Mouse (Mus musculus): ENCODE measurements around the gene Dnah14.

Dnah14 gene

DNA sequence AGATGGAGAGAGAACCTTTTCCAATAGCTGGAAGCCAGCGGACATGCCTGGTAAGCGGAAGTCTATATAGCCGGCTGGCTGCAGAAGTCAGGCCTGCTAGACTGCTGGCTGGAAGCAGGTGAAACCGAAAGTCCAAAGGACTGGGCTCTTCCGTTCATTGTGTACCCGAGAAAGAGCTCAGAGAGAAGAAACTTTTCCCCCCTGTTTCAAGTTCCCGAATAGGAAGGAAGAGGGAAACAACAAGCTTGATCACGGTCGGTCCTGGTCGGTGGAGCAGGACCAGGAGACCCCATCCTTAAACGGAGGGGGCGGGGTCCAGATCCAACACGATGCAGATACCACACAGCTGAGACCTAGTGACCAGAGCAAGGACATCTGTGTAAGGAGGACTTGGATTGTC, 276.1 kb downstream of the Dnah14 start:
- DNase-seq (ENCODE audit: low spot score in 2 of 2), result no peak

DNA sequence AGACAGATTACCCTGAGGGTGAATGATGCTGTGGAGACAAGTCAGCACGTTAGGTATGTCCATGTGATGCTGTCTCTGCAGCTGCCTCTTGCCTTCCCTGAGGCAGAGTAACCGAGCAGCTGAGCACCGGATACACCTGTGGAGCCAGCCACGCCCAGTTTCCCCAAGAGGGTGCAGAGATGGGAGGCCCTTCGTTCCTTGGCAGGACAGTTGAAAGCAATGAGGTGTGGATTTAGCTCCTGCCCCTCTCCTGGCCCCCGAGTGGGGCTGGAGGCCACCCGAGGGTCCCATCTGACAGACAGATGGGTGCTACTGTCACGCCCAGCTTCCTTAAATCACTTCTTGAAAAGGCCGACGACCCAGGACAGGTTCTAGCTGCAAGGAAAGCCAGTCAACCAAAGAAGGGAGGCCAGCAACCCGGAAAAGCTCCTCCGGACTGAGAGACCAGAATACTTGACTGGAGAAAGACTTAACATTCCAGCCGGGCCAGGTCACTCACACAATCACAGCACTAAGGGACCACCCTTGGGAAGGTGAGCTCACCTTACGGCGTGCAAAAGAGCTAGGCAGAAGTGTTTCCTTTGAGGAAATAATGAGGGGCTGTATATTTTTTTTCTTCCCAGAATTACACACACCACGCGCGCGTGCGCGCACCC, 276.9 kb downstream of the Dnah14 start:
- no peak for DNase-seq (ENCODE audit: low spot score in 2 of 2)

DNA sequence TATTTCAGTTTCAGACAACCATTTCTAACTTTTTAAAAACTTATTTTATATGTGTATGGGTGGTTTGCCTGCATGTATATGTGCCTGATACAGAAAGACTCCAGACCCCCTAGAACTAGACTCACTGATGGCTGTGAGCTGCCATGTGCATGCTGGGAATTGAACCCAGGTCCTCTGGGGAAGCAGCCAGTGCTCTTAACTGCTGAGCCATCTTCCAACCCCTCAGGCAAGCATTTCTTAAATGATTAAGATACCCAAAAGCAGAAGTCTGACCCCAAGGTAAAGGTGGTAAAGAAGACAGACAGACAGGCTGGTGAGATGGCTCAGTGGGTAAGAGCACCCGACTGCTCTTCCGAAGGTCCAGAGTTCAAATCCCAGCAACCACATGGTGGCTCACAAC, 278.5 kb downstream of the Dnah14 start:
- no peak for DNase-seq (ENCODE audit: low spot score in 2 of 2)

DNA sequence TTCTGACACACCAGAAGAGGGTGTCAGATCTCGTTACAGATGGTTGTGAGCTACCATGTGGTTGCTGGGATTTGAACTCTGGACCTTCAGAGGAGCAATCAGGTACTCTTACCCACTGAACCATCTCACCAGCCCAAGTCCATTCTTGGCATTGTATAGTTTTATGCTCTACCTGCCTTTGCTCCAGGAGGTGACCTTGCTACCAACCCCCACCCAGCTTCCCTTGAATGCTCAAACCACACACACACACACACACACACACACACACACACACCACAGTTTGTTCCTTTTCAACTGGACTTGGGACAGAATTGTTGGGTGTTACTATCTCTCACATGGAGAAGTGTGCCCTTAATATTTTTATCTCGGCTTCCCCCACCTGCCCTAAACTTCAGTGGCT, 280.0 kb downstream of the Dnah14 start:
- no peak for DNase-seq (ENCODE audit: low spot score in 2 of 2)

DNA sequence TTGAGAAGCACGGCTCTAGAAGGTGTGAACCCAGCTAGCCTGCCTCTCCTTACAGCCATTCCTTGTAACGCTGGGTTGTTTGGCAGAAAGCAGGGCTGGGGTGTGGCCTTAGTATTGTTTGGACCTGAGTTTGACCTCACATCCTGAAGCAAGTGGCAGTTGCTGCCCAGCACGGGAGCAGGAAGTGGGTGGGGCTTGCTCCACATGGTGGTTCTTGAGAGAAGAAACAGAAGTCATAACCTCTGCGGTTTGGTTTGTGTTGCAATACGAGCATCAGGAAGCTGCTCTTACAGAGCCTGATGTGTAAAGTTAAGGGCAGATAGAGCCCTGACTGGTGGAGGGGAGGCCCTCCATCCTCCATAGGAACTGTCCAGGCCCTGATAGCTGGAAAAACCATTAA, 284.3 kb downstream of the Dnah14 start:
- no peak for DNase-seq (ENCODE audit: low spot score in 2 of 2)

DNA sequence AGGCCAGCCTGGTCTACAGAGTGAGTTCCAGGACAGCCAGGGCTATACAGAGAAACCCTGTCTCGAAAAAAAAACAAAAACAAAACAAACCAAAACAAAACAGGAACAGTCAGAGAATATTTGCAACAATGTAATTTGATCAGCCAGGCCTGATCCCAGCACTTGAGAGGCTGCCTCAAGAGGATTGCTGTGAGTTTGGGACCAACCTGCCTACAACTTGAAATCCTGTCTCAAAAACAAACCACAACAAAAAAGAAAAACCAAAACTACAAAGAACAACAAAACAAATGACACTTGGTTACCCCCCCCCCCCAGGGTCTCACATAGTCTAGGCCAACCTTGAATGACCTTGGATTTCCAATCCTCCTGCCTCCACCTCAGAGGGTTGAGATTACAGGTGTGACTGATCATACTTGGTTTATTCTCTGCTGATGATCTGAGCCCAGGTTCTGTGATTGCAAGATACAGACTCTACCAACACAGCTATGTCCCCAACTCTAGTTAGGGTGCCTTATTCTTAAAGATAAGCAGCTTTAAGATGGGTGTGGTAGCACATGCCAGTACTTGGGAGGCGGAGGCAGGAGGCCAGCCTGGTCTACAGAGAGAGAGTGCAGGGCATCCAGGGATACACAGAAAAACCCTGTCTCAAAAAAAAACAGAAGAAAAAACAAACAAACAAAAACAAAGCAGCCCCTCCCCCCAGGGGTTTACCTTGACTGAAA, 285.0 kb downstream of the Dnah14 start:
- no peak for DNase-seq (ENCODE audit: low spot score in 2 of 2)

DNA sequence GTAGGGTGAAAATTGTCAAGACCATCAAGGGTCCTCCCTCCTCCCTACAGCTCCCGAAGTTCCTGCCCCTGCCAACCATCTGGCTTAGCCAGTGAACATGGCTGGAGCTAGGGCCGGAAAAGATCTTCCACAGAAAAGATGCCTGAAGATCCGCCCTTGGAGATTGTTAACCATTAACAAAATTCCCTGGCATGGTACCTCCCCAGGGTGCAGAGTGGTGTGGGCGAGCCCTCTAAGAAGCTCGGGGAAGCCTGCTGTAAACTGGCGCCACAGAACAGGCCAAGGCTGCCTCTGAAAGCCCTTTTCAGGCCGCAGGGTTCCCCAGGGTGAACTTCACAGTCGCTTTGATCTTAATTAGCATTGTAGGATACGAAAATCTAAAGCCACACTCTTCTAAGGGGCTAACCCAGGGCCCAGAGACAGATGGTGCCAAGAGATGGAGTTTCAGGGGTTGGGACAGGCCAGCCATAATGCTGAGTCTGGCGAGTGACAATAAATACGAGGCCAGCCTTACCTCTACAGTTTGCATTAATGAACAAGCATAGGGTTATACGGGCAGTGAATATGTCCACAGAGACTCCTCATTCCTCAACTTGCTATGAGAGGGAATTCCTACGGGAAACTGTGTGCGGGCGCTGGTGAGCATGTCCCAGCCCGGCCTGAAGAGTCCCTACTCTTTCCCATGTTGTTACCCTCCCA, 286.5 kb downstream of the Dnah14 start:
- no peak for DNase-seq (ENCODE audit: low spot score in 2 of 2)

DNA sequence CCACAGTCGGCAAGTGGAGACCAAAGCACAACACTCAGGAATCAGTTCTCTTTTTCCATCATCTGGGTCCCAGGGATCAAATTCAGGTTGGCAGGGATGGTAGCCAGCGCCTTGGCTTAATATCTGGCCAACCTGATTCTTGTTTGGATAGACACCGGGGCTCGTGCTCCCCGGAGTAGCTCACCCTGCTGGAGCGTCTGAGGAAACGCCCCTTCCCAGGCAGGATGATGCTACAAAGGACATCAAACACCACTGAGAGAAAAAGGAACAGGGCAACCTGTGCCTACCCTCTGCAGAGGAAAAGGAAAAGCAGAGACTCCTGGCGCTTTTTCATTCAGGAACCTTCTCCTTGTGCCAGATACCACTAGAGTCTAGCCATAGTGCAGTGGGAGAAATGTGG, 287.1 kb downstream of the Dnah14 start:
- DNase-seq (ENCODE audit: low spot score in 2 of 2), result no peak

Data from frontal cortex, postnatal 25 days (tissue).